Mouse (Mus musculus) erythroblast, embryonic 14.5 days (primary cell): Measurements from ENCODE around the gene Sohlh2.

Experiments used
- GATA1 ChIP-seq: IDR thresholded peaks from 2 replicates; pipeline ENCODE4 v1.6.1; 2012; ENCODE audit warnings: low read length, inconsistent platforms, mixed read lengths
- TAL1 ChIP-seq: IDR thresholded peaks from 3 replicates; pipeline ENCODE4 v1.6.1; 2012; ENCODE audit warnings: low read length, inconsistent platforms, mixed read lengths

GRCm38 (mm10) chr3:55139837-55140236 is 42.0 kb upstream of the Sohlh2 start:
- TF ChIP-seq TAL1 (no peak), GATA1 (no peak)
